Mouse (Mus musculus) adrenal gland, adult 8-10 months (tissue): ENCODE data around the gene Mgrn1. TPM values are rescaled to one million over a fixed set of nuclear protein-coding genes. Genes with fewer than 3 reads are reported as not detected.

ENCODE experiments used
- DNase-seq: peaks from one replicate; pipeline ENCODE4 v3.0.0; 2022
- total RNA-seq, 4 experiments: library from RNA; stranded (reverse); gene quantifications; 2 replicates each; pipeline ENCODE4 v1.2.4; 2022

Gene Mgrn1
- total RNA-seq = 100 to 1,000 TPM in 2 of 4 experiments, 10 to 100 TPM in 2; 88.5 to 120 (median 98.0) TPM

DNA sequence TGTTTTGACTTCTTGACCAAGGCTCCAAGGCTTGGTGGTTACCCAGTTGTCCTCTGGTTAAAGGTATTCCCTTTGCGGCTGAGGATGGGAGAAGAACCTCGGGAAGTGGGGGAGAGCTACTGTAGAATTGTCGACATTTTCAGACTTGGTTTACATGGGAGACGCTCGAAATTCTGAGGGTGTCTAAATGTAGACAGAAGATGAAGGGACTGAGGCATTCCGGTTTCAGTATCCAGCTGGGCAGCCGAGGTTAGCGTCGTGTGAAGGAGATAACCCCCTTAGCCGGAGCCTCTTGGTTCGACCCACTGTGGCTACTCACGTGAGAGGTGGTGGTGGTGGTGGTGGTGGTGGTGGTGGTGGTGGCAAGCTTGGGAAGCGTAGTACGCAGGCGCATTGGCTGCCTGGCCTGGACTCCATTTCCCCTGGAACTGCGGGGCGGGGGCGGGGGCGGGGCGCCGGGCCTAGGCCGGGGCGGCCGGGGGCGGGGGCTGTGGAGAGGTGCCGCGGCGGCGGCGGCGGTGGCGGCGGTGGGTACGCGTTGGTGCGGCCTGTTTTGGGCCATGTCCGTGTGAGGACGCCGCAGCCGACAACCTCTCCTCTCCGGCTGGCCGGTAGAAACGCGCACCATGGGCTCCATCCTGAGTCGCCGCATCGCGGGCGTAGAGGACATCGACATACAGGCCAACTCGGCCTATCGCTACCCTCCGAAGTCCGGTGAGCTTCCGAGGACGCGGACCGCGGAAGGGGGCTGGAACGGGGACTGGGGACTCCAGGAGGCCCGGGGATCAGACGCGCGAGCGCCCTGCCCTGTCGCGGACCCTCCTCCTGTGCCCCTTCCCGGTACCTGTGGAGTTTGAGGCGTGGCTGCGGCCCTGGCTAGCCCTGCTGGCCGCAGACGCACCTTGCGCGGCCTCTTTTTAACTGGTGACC, at the start of gene Mgrn1:
Mgrn1 (plus strand) TSS at position 490 of the 930 bp plus-strand sequence.
- DNase-seq = peak; percentile 77

DNA sequence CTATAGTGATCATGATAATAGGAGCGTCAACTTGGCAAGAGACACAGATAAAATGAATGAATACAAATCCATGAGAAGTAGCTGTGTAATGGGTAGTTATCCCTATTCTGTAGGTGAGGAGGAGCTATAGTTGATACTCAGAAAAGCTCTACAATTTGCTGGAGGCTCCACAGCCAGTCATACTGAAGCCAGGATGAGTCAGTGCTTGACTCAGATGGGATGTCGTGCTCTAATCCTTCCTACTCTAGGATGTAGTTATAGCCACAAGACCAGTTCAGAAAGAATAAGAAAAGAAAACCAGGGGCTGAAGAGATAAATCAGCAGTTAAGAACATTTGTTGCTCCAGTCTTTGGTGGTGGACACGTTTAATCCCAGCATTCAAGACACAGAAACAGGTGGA, 48.4 kb upstream of the Mgrn1 start:
- no peak for DNase-seq

DNA sequence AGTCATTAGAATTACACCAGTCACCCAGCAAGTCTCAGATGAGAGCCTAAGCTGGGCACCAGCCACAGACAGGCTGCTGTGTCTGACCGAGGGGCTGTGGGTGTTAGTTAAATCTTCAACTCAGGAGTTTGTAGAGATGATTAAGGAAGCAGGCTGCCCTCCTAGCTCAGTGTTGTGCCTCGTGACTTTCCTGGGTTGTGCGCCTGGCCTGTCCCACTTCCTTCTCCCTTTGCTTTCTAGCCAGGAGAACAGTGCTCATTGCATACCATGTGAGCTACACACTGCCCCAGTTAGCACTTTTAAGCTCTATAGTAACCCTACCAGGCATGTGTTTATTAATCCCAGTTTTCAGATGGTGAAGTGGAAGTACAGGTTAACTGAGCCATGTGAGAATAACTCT, 46.5 kb upstream of the Mgrn1 start:
- no peak for DNase-seq

DNA sequence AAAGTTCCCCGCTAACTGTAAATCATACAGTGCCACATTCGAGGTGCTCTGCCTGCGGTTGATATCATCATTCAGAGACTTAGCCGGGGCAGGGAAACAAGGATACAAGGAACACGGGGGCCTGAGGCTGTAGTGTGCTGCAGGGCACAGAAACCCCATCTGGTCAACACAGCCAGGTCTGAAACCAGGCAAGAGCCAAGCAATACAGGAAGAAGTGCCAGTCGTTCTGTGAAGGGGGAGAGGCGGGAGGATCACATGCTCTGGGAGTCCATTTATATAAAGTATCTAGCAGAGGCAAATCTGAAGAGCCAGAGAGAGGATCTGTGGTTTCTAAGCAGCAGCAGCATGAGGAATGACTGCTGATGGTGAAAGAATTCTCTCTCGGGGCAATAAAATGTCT, 45.8 kb upstream of the Mgrn1 start:
- no peak for DNase-seq

DNA sequence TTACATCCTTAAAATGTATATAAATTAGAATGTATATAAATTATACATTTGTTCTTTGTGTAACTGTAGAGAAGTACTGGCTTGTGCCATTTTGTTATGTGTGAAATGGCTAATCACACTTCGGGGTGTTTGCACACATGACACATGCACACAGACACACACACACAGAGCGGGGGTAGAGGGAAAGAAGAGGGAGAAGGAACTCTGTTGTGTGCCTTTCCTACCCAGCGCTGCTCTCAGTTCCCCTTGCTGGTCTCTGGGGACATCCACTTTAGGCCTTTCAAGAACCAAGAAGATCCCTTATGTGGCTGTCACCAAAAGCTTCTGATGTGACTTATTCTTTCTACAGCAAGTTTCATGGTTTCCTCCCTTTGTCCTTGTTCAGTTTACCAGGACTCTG, 39.0 kb upstream of the Mgrn1 start:
- no peak for DNase-seq

DNA sequence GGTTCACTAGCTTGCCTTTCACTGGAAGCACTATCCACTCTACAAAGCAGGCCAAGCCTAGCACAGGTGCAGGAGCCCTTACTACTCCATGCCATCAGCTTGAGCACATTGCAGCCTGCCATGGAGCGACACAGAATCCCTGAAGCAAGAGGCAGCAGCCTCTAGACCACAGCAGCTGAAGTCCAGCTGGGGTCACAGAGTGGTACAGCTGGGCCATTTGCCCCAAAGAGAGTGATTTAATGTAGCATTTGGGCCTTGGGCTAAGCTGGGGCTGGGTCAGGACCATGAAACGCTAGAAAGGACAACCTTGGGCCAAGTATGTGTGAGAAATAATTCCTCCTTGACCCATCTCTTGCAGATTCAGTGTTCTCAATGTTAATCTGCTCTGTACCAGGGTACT, 38.0 kb upstream of the Mgrn1 start:
- DNase-seq = peak; percentile 68

DNA sequence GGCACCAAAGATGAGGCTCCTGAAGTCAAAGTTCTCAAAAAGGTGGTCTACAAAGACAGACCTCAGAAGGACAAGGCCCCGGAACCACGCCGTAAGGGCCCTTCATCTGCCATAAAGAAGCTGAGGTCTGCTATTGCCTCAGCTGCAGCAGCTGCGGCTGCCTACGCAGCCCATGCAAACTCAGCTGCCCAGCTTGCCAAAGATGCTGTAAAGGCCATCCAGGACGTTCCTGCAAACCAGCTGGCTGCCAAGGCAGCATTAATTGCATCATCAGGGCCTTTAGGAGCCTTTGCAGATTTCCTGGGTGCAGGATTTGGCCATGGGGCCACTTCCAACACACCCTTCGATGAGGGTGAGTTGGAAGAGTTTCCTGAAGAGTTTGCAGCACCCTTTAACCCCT, 35.7 kb upstream of the Mgrn1 start:
- peak; percentile 66 for DNase-seq

DNA sequence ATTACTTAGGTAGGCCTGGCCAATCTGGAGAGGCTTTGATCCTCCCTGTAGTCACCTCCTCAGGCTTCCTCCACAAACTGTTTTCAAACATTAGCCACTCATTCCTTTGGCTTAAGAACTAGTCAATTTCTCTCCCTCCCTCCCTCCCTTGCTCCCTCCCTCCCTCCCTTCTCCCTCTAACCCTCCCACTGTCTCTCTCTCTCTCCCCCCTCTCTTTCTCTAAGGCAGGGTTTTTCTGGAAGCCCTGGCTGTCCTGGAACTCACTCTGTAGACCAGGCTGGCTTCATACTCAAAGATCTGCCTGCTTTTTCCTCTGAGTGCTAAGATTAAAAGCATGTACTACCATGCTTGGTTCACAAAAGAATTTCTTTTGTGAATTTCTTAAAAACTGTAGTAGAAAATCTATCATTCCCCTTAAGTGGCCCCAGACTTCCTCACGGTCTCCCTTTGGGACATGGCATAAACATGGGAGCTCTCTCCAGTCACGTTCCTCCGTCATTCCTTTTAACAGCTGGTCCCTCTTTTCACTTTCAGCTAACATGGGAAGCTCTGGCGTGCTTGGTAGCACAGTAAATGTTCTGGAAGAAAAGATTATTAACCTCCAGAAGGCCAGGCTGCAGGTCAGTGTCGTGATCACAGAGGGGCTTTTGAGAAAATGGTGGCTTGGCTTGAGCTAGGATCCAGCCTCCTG, 35.0 kb upstream of the Mgrn1 start:
- no peak for DNase-seq

DNA sequence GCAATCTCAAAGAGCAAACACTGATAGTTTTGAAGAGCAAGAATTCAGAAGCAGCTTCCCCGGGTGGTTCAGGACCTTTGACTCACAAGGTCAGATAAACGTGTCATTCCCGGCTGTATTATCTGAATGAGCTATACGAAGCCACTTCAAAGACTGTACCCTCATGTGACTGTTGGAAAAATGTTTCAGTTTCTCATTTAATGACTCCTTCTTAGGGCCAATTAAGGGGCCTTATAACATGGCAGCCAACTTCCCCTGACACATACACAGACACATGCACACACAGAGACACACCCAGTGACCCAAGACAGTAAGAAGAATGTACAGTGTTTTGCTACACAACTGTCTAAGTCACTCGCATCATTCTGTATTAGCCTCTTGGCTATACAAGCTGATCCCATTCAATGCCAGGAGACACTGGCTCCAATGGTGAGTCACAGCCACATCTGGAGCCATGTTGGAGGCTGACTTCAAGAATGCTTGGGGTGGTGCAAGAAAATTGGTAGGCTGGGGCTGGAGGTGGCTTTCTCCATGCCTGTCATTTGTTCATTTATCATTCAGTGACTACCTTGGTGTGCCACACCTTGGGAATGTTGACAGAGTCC, 30.9 kb upstream of the Mgrn1 start:
- DNase-seq = no peak

DNA sequence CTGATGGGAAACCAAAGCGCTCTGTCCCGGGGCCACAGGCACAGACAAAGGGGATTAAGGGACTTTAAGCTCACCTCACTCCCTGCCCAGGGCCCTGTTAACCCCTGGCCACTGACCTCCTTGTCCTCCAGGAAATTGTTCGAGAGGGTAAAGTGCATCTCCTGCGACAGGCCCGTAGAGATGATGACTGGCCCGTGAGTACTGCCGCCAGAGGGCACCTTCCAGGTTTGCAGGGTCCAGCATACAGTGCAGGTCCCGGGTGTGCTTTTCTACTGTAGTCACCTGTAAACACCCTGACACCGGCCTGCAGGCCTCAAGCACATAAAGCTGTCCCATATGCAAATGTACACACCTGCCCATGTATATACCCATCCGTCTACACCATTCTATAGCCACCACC, 24.7 kb upstream of the Mgrn1 start:
- no peak for DNase-seq

DNA sequence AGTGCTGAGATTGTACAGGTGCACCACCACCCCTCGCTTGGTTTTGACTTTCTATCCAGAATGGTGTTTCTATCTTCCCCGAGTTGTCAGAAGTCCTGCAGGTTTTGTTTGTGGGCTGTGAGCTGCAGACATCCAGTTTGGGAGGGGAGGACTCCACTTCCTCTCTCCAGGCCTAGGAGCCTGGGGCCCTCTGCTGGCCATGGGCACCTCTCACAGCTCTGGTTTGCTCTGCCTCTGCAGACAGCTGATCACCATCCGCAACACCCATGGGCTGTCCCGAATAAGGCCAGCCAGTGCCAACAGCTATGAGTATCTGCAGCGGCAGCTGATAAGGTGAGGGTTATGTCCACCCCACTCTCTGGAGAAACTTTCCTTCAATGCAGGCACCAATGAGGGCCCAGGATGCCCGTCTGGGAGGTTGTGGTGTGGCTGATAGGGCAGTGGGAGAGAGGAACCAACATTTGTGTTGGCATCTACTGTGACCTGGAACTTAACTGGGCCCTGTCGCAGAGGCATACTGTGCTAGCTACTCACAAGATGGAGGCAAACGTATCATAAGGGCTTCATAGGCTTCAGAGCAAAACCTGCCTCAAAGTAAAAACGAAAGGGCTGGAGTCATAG, 23.1 kb upstream of the Mgrn1 start:
- peak; percentile 82 for DNase-seq

DNA sequence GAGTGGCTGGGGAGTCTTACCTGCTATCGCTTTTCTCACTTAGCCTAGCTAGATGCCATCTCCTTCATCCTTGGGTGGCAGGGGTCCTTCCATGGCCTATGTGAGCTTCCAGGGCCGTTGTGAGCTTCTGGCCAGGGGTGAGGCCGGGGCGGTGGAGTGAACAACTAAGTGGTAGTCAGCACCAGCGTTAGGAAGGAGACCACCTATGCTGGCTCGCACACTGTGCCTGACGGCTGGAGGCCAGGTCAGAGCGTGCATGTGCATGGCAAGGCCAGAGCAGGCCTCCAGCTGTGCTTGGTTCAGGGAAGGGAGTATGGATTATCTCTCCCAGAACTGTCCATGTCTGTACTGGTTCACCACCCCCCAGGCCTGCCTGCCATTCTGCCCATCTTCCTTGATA, 22.3 kb upstream of the Mgrn1 start:
- DNase-seq = no peak

DNA sequence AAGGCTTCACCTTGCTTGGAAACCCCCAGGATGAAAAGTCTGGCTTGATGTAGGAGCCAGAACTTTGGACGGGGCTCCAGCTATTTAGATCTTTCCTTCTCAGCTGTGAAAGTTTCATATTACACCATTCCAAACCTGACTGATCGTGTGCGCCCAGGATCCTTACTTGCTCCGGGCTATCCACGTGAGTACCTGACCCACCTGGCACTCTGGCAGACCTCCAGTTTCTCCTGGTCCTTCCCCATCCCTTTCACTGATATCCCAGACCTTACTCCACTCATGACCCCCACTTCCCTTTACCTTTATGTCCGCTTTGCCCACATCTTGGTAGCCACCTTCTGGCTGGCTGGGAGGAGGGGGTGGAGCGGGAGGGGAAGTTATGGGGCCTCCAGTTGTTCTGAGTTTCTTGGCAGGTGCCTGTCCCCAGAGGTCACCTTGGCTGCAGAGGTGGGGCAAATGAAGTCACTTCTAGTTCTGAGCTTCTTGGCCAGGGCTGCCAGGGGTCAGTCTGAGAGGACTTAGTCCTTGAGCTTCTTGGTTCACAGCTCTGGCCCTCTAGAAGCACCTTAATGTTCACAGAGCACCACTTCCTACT, 19.9 kb upstream of the Mgrn1 start:
- no peak for DNase-seq

DNA sequence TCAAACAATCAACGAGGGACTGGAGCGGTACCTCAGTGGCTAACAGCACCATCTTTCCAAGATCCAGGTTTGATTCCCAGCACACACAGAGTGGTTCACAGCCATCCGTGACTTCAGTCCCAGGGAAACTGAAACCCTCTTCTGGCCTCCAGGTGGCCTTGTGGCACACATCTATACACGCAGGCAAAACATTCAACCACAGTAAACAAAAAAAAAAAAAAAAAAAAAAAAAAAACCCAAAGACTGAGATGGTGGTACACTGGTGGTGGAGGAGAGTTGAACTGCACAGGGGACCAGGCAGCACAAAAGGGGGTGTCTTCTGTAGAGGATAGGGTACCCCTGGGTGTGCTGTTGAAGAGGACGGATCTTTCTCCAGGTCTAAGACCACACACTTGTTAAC, 15.6 kb upstream of the Mgrn1 start:
- no peak for DNase-seq

DNA sequence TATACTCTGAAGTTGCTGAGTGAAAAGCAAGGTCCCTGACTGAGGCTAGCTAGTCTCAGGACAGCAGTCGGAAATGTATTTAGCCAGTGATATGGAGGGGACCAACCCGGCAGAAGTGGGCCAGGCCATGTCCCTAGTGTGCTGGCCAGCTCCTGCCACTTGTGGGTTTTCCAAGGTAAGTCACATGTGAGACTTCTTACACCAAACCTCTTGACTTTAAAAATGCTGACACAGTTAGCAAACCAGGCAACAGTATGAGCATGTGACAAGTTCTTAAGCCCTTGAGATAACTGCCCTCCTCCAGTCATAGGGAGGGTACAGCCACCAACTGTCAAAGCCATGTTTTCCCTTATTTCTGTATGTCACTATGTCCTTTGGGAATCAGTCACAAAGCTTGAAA, 14.1 kb upstream of the Mgrn1 start:
- no peak for DNase-seq

DNA sequence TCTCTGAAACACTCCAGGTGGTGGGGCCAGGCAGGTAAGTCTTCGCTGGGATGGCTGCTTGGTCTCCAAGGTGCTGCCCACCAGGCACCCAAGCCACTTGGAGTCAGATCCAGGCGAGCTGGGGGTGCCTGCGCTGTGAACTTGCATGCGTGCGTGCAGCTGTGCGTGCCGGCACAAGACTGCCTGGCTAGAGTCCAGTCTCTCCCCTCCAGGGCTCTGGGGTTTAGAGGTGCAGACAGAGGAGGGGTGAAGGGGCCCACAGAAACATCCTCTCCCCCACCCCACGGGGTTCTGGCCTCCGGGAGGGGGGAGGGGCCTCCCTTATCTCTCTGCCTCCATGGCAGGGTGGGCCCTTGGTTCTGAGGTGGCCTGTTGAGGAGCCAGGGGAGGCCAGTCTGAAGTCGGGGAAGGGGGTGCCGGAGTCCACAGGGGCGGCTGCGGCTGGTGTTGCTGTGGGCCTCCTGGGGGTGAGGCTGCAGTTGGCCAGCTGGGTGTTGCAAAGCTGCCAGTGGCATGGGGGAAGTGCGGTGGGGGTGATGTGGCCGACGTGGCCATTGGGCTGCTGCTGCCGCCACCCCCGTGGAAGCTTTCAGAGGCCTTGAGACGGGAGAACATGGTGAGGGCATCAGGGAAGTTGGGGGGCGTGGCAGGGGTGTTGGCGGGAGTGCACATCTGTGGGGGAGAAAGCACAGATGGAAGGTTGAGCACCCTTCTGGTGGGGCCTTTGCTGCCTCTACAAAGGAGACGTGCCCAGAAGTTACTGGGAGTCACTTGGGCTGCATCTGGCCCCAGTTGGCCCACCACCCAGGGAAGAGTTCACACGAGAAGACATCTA, 10.6 kb upstream of the Mgrn1 start:
- no peak for DNase-seq

DNA sequence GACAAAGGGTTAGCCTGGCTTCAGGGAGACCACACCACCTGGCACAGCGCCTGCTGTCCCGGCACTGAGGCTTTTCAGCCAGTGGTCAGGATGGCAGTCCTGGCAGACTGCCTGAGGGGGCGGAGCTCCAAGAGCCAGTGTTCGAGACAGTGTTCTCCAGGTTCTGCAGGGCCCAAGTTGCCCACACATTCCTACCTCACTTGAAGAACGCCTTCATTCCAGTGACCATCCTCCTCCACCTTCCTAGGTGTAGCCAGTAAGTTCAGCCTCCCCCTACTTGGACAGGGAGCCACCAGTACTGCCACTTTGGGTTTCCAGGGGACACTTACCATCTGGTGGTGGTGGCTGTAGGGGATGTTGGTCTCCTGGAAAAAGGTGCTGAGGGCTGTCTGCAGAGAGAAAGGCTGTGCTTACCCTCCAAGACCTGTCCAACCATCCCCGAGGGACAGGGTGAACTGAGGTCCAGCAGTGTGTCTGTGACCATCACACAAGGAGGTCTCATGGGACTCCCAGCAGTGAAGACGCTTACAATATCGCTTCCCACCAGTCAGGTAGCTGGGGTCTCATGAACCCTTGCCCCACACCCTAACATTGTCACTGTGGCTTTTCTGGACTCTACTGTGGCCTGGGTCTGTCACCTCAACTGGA, 9.9 kb upstream of the Mgrn1 start:
- DNase-seq = no peak

DNA sequence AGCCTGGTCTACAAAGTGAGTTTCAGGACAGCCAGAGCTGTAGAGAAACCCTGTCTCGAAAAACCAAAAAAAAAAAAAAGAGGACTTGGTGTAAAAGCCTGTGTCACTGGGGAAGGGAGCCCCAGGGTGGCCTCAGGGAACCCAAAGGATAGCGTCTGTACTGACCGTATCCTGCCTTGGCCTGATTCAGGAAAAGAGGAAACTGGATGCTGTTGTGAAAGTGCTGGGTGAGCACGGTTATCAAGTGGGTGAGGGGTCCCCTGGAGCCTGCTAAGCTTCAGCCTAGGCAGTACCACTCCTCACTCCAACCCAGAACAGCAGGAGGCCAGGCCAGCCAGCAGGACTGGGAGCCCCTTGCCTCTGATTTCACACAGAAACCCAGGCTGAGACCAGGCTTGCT, 8.9 kb upstream of the Mgrn1 start:
- DNase-seq = no peak

DNA sequence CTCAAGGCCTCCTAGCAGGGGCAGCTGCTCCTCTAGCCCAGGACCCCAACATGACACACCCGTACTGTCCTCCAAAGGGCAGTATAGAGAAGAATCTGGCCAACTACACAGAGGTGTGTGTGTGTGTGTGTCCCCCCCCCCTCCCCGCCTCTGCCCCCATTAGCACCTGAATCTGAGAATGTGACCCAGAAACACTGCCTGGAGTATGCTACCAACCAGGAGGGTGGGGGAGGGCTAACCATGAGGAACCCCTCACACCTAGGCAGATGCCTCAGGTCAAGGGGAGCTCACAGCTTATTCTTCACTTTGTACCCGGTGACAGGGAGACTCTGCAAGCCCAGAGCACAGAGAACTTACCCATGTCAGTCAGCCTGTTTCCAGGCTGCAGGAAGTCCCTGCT, 8.3 kb upstream of the Mgrn1 start:
- no peak for DNase-seq

DNA sequence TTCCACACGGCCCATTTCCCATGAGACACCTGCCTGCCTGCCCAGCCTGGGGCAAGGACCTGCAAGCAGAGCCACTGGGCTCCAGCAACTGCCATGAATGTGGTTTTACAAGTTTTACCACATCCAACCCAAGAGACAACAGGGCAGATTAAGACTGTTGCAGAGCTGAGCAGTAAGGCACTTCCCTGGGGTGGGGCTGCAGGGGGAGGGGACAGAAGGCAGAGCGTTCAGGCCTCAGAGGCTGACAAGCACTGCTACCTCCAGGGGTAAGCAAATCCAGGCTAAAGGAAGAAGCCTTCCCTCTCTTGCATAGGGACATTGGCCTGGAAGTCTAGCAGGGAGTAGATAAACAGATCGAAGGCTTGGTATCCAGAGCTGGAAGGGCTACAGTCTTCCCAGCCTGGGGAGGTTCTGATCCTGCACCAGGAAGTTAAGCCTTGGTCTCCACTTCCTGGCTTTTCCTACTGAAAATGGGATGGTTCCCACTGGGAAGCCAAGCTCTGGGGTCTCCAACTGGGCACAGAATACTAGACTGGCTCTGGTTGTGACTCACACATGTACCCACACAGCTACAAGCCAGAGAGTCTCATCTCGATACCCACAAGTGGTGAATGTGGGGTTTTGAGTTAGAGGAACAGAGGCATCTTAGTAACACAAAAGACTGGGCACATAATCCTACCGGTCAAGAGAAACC, 7.7 kb upstream of the Mgrn1 start:
- no peak for DNase-seq
